Mouse (Mus musculus): ENCODE results near the gene Stard8. TPM values are rescaled to one million over a fixed set of nuclear protein-coding genes. Genes with fewer than 3 reads are reported as not detected.
A peak's percentile ranks its signal among the peaks of the same experiment; 100 is the strongest.
"Not testable (repeated sequence)": the region's sequence is repeated elsewhere in the genome, so short reads cannot be mapped to it uniquely, and the experiment has no call there.

Stard8 gene
- polyA plus RNA-seq, 1 experiment from 2014 or later = 7.6 TPM

DNA sequence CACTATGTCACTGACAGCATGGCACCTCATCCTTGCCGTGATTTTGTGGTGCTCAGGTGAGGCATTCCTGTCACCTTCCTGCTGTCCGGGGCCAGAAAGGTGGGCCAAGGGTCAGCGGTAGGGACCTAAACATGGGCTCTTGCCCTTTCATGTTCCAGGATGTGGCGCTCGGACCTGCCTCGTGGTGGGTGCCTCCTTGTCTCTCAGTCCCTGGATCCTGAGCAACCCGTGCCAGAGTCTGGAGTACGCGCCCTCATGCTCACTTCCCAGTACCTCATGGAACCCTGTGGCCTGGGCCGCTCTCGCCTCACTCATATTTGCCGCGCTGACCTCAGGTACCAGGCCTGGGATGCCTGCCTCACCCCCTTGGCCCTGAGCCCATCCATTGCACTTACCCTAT lies 69.5 kb downstream of the Stard8 start:
- no peaks in the 10 kb centered on the region for H3K4me1 ChIP-seq
- no peak overlapping the region for H3K27ac ChIP-seq
- 0 out of 2 replicates have a peak, but pooled peaks cover 4% of the 10 kb centered on the region for H3K27me3 ChIP-seq
- H3K4me3 ChIP-seq = no peak overlapping the region
- 92% methylated on average over 13 of the region's 13 CpGs for WGBS
- H3K4me2 ChIP-seq (replicated peaks) = no peak overlapping the region
- H3K9ac ChIP-seq = no peak overlapping the region
- no peak for ATAC-seq (ENCODE audit: insufficient number of reproducible peaks, insufficient read depth, low FRiP score, low TSS enrichment)
- H3K36me3 ChIP-seq = no peaks in the 10 kb centered on the region
- no peaks in the 10 kb centered on the region for H3K9me3 ChIP-seq

DNA sequence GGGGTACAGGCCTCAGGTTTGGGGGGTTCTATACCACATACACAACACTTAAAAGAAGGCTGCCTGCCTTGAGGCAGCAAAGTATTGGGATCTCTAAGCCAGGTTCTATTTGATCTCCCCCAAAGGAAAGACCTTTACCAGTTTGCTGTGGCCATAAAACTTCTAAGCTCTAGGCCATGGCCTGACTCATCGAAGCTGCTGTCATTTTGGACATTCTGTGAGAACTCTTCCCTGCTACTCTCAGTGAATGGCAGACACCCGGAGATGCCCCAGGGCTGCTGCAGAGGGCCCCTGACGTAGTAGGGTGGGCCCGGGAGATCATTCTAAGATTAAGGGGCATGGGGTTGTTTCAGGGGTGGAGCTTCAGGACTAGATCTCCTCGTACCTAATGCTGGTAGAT lies 72.1 kb downstream of the Stard8 start:
- H3K9ac ChIP-seq = no peak overlapping the region
- H3K27me3 ChIP-seq = 0 out of 2 replicates have a peak, but pooled peaks cover 4% of the 10 kb centered on the region
- no peak overlapping the region for H3K4me2 ChIP-seq (replicated peaks)
- no peak overlapping the region for H3K27ac ChIP-seq
- H3K36me3 ChIP-seq = no peaks in the 10 kb centered on the region
- no peak overlapping the region for H3K4me3 ChIP-seq
- 77% methylated on average over 5 of the region's 5 CpGs for WGBS
- H3K9me3 ChIP-seq = no peaks in the 10 kb centered on the region
- ATAC-seq (ENCODE audit: insufficient number of reproducible peaks, insufficient read depth, low FRiP score, low TSS enrichment) = no peak
- no peaks in the 10 kb centered on the region for H3K4me1 ChIP-seq

DNA sequence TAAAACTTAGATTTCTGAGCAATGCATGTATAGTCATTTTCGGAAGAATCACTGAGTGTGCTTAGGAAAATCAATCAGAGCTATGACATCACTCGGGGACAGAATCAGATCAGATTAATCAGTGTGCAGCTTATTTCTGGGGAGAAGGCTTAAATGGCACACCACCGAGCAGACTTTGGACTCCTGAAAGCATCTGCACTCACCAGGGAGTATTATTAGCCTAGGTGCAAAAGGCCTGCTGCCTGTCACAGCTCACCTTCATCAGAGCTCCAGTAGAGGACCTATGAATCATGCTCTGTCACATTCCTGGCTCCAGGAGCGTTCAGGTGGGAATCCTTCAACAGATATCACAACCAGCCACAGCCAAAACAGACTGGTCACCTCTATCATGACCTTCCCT lies 73.4 kb downstream of the Stard8 start:
- H3K27ac ChIP-seq = no peak overlapping the region
- no peak overlapping the region for H3K4me2 ChIP-seq (replicated peaks)
- H3K36me3 ChIP-seq = no peaks in the 10 kb centered on the region
- no peaks in the 10 kb centered on the region for H3K9me3 ChIP-seq
- H3K4me3 ChIP-seq = no peak overlapping the region
- 72% methylated on average over 4 of the region's 4 CpGs for WGBS
- H3K4me1 ChIP-seq = no peaks in the 10 kb centered on the region
- no peak for ATAC-seq (ENCODE audit: insufficient number of reproducible peaks, insufficient read depth, low FRiP score, low TSS enrichment)
- H3K27me3 ChIP-seq = no peaks in the 10 kb centered on the region
- no peak overlapping the region for H3K9ac ChIP-seq

DNA sequence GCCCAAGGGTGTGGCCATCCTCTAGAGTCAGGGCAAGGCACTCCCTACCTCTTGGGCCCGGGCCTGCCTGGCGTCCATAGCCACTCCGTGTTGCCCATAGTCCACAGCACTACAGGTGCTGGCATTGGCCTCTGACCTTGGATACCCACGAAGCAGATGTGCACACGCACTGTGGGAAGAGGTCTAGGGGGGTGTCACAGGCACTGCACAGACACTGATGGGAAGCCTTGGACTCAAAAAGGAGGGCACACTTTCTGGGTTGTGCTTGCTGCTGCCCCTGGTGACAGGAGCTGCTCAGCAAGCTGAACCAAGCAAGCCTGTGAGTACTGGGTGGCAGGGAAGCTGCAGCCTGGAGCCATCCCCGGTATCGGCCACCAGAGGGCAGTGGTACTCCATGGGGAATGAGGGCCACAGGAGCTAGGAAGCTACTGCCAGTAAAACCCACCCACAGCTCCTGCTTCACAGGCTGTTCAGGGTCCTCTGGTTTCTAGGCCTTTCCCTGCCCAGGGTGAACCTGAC lies 75.4 kb downstream of the Stard8 start:
- not testable (repeated sequence) for H3K27me3 ChIP-seq; H3K9ac ChIP-seq; H3K36me3 ChIP-seq; H3K4me2 ChIP-seq (replicated peaks); H3K27ac ChIP-seq; H3K9me3 ChIP-seq; H3K4me1 ChIP-seq; ATAC-seq (ENCODE audit: insufficient number of reproducible peaks, insufficient read depth, low FRiP score, low TSS enrichment); H3K4me3 ChIP-seq
- 73% methylated on average over 5 of the region's 7 CpGs for WGBS

DNA sequence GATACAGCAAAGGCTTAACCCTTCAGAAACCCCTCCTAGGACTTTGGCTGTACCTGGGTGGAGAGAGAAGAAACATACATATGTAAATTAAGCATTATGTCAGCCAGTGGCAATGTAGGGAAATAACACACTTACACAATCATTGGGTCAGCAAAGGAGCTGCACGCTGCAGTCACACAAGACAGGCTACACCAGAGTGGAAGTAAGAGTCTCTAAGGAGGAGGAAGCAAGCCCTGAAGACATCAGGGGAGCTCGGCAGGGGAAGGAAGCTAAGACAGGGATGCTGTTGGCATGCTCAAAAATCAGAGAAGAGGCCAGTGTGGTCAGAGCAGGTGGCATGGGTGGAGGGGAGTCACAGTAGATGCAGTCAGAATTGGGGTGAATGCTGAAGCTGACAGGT lies 89.7 kb downstream of the Stard8 start:
- Histone ChIP-seq H3K4me3 (no peak overlapping the region), H3K36me3 (no peaks in the 10 kb centered on the region), H3K9ac (no peak overlapping the region), H3K4me1 (no peaks in the 10 kb centered on the region), H3K9me3 (no peaks in the 10 kb centered on the region), H3K4me2 (replicated peaks) (no peak overlapping the region), H3K27ac (no peak overlapping the region), H3K27me3 (peaks cover 9% of the 10 kb centered on the region; the same call in 1 of the 2 replicates)
- ATAC-seq (ENCODE audit: insufficient number of reproducible peaks, insufficient read depth, low FRiP score, low TSS enrichment) = no peak
- WGBS = 66% methylated on average over 2 of the region's 2 CpGs

DNA sequence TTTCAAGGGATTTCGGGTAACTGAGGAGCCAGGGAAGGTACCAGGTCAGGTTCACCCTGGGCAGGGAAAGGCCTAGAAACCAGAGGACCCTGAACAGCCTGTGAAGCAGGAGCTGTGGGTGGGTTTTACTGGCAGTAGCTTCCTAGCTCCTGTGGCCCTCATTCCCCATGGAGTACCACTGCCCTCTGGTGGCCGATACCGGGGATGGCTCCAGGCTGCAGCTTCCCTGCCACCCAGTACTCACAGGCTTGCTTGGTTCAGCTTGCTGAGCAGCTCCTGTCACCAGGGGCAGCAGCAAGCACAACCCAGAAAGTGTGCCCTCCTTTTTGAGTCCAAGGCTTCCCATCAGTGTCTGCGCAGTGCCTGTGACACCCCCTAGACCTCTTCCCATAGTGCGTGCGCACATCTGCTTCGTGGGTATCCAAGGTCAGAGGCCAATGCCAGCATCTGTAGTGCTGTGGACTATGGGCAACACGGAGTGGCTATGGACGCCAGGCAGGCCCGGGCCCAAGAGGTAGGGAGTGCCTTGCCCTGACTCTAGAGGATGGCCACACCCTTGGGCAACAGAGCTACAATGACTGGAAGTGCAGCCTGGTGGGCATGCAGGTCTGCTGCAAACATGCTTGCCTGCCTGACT lies 108.2 kb downstream of the Stard8 start:
- H3K27me3 ChIP-seq = not testable (repeated sequence)

DNA sequence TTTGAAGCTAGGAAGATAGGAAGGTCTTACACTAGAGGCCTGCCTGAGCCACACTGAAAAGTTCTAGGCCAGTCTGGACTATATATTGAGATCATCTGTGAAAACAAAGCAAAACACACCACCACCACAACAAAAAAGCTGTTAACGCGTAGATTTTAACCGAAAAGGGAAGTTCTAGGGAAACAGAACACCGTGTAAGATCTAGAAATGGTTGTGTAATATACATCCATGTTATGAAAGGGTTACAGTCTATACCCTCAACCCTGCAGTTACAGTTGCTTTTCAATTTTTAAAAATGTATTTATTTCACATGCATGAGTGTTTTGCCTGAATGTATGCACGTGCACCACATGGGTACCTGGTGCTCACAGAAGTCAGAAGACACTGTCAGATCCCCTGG lies 116.5 kb downstream of the Stard8 start:
- WGBS = 89% methylated on average over 5 of the region's 5 CpGs
- ATAC-seq (ENCODE audit: insufficient number of reproducible peaks, insufficient read depth, low FRiP score, low TSS enrichment) = no peak
- 0 out of 2 replicates have a peak, but pooled peaks cover 4% of the 10 kb centered on the region for H3K27me3 ChIP-seq

More for the DNA sequence above, 108.2 kb downstream of the Stard8 start:
- not testable (repeated sequence) for H3K4me3 ChIP-seq; H3K4me1 ChIP-seq; H3K9me3 ChIP-seq; H3K36me3 ChIP-seq; H3K4me2 ChIP-seq (replicated peaks); H3K9ac ChIP-seq; H3K27ac ChIP-seq
- 0 out of 2 replicates have a peak, but pooled peaks have one; percentile 28 for ATAC-seq (ENCODE audit: insufficient number of reproducible peaks, insufficient read depth, low FRiP score, low TSS enrichment)
- WGBS = 61% methylated on average over 8 of the region's 10 CpGs

More for the DNA sequence above, 116.5 kb downstream of the Stard8 start:
- Histone ChIP-seq H3K9ac (no peak overlapping the region), H3K9me3 (no peaks in the 10 kb centered on the region), H3K27ac (no peak overlapping the region), H3K4me2 (replicated peaks) (no peak overlapping the region), H3K4me3 (no peak overlapping the region), H3K4me1 (no peaks in the 10 kb centered on the region), H3K36me3 (no peaks in the 10 kb centered on the region)

Other genes starting within 250 kb of the Stard8 start
- gene Ophn1, start 112.2 kb upstream of the Stard8 start, polyA plus RNA-seq (2016; fragmentation: Nextera tagmentation; extraction: Ambion mirVana) = 21.5 and 25.6 TPM in 2 replicates
- 16.3 and 18.4 TPM in 2 replicates for gene Yipf6, start 66.9 kb upstream of the Stard8 start, polyA plus RNA-seq (2016; fragmentation: Nextera tagmentation; extraction: Ambion mirVana)
- gene Efnb1, start 132.9 kb downstream of the Stard8 start, polyA plus RNA-seq (2016; fragmentation: Nextera tagmentation; extraction: Ambion mirVana) = 71.1 and 73.6 TPM in 2 replicates

Measured in embryonic facial prominence, embryonic 12.5 days (tissue).